Mouse (Mus musculus) thymus, postnatal 0 days (tissue): ENCODE results near the gene Myog. TPM values are rescaled to one million over a fixed set of nuclear protein-coding genes. Genes with fewer than 3 reads are reported as not detected.
"Not testable (repeated sequence)": the region's sequence is repeated elsewhere in the genome, so short reads cannot be mapped to it uniquely, and the experiment has no call there.

ENCODE experiments used
- DNase-seq: peaks from one replicate; pipeline ENCODE4 v3.0.0-alpha.2; 2015; ENCODE audit warnings: low spot score
- polyA plus RNA-seq: library from polyadenylated mRNA; unstranded; fragments of >200 nt; fragmentation: Nextera tagmentation; extraction: Ambion mirVana; gene quantifications from 2 replicates; pipeline ENCODE4 v1.2.1, GENCODE M21; 2015

The Myog gene
- 3.0 and 3.5 TPM in 2 replicates for polyA plus RNA-seq

GRCm38 (mm10) chr1:134289598-134290099 is at the start of gene Myog:
Gene Myog (plus strand): TSS chr1:134289989.
- no peak for DNase-seq

- DNase-seq: no peak
Measured at GRCm38 (mm10) chr1:134240701-134241100, 49.1 kb upstream of the Myog start.

GRCm38 (mm10) chr1:134241298-134241697 is 48.5 kb upstream of the Myog start:
- no peak for DNase-seq

- no peak for DNase-seq
Measured at GRCm38 (mm10) chr1:134242286-134242685, 47.5 kb upstream of the Myog start.

- no peak for DNase-seq
Measured at GRCm38 (mm10) chr1:134243505-134243904, 46.3 kb upstream of the Myog start.

GRCm38 (mm10) chr1:134243948-134244914 is 45.6 kb upstream of the Myog start:
- DNase-seq: peak; percentile 67

GRCm38 (mm10) chr1:134245004-134245717 is 44.6 kb upstream of the Myog start:
- no peak for DNase-seq

- no peak for DNase-seq
Measured at GRCm38 (mm10) chr1:134246590-134246989, 43.2 kb upstream of the Myog start.

GRCm38 (mm10) chr1:134249681-134250080 is 40.1 kb upstream of the Myog start:
- DNase-seq: not testable (repeated sequence)

GRCm38 (mm10) chr1:134264341-134264740 is 25.4 kb upstream of the Myog start:
- DNase-seq: no peak

GRCm38 (mm10) chr1:134265797-134266196 is 24.0 kb upstream of the Myog start:
- DNase-seq: no peak

- DNase-seq: no peak
Measured at GRCm38 (mm10) chr1:134270026-134270425, 19.8 kb upstream of the Myog start.

GRCm38 (mm10) chr1:134272754-134273250 is 17.0 kb upstream of the Myog start:
- no peak for DNase-seq

- DNase-seq: no peak
Measured at GRCm38 (mm10) chr1:134273493-134274395, 16.0 kb upstream of the Myog start.

- DNase-seq: no peak
Measured at GRCm38 (mm10) chr1:134274483-134274920, 15.3 kb upstream of the Myog start.

GRCm38 (mm10) chr1:134275616-134276464 is 13.9 kb upstream of the Myog start:
- no peak for DNase-seq

- DNase-seq: no peak
Measured at GRCm38 (mm10) chr1:134276823-134277222, 13.0 kb upstream of the Myog start.

GRCm38 (mm10) chr1:134280174-134280573 is 9.6 kb upstream of the Myog start:
- DNase-seq: no peak

GRCm38 (mm10) chr1:134281563-134281962 is 8.2 kb upstream of the Myog start:
- no peak for DNase-seq

- DNase-seq: no peak
Measured at GRCm38 (mm10) chr1:134282342-134282741, 7.4 kb upstream of the Myog start.
